Mouse (Mus musculus): ENCODE data around the gene 1700092M07Rik.
"Not testable (repeated sequence)": the region's sequence is repeated elsewhere in the genome, so short reads cannot be mapped to it uniquely, and the experiment has no call there.

The 1700092M07Rik gene

GRCm38 (mm10) chr19:8716767-8717475, 23.6 kb upstream of the 1700092M07Rik start:
- DNase-seq (ENCODE audit: low spot score) = no peak

- peak; percentile 82 for DNase-seq (ENCODE audit: low spot score)
Observed at GRCm38 (mm10) chr19:8718357-8718756, 22.2 kb upstream of the 1700092M07Rik start.

- not testable (repeated sequence) for DNase-seq (ENCODE audit: low spot score)
Observed at GRCm38 (mm10) chr19:8719037-8719436, 21.5 kb upstream of the 1700092M07Rik start.

GRCm38 (mm10) chr19:8721378-8721777, 19.1 kb upstream of the 1700092M07Rik start:
- DNase-seq (ENCODE audit: low spot score) = no peak

GRCm38 (mm10) chr19:8722021-8722420, 18.5 kb upstream of the 1700092M07Rik start:
- no peak for DNase-seq (ENCODE audit: low spot score)

GRCm38 (mm10) chr19:8722559-8722906, 18.0 kb upstream of the 1700092M07Rik start:
- DNase-seq (ENCODE audit: low spot score) = no peak

- DNase-seq (ENCODE audit: low spot score) = peak; percentile 97
Observed at GRCm38 (mm10) chr19:8722907-8723573, 17.5 kb upstream of the 1700092M07Rik start, which contains the start of gene Slc3a2. Slc3a2 (minus strand) TSS chr19:8723369.

GRCm38 (mm10) chr19:8723574-8724346, 16.8 kb upstream of the 1700092M07Rik start:
- no peak for DNase-seq (ENCODE audit: low spot score)

- DNase-seq (ENCODE audit: low spot score) = no peak
Observed at GRCm38 (mm10) chr19:8724392-8724791, 16.1 kb upstream of the 1700092M07Rik start.

- no peak for DNase-seq (ENCODE audit: low spot score)
Observed at GRCm38 (mm10) chr19:8725081-8725613, 15.4 kb upstream of the 1700092M07Rik start.

- no peak for DNase-seq (ENCODE audit: low spot score)
Observed at GRCm38 (mm10) chr19:8726609-8727390, 13.7 kb upstream of the 1700092M07Rik start.

GRCm38 (mm10) chr19:8727495-8728114, 12.9 kb upstream of the 1700092M07Rik start:
- no peak for DNase-seq (ENCODE audit: low spot score)

- not testable (repeated sequence) for DNase-seq (ENCODE audit: low spot score)
Observed at GRCm38 (mm10) chr19:8728335-8729099, 12.0 kb upstream of the 1700092M07Rik start.

- DNase-seq (ENCODE audit: low spot score) = no peak
Observed at GRCm38 (mm10) chr19:8734334-8734733, 6.2 kb upstream of the 1700092M07Rik start.

- peak; percentile 89 for DNase-seq (ENCODE audit: low spot score)
Observed at GRCm38 (mm10) chr19:8735389-8736159, 4.9 kb upstream of the 1700092M07Rik start, which contains the start of gene Wdr74. Wdr74 (plus strand) TSS chr19:8735827.

- no peak for DNase-seq (ENCODE audit: low spot score)
Observed at GRCm38 (mm10) chr19:8736160-8736467, 4.4 kb upstream of the 1700092M07Rik start.

GRCm38 (mm10) chr19:8738911-8739310, 1.6 kb upstream of the 1700092M07Rik start:
- DNase-seq (ENCODE audit: low spot score) = no peak

- DNase-seq (ENCODE audit: low spot score) = no peak
Observed at GRCm38 (mm10) chr19:8739646-8740045, 872 bp upstream of the 1700092M07Rik start.

GRCm38 (mm10) chr19:8741243-8741869, 838 bp downstream of the 1700092M07Rik start, which contains the start of gene Stx5a:
Stx5a (plus strand) TSS chr19:8741413.
- peak; percentile 98 for DNase-seq (ENCODE audit: low spot score)
